Mouse (Mus musculus) lung, postnatal 14 days (tissue): Measurements from ENCODE around the gene Prpf19.

ENCODE experiments used
- DNase-seq: peaks from one replicate; pipeline ENCODE4 v3.0.0; 2021

Gene Prpf19

GRCm38 (mm10) chr19:10940097-10940800, 45.2 kb downstream of the Prpf19 start:
- DNase-seq = peak; percentile 75

GRCm38 (mm10) chr19:10940801-10941457, 45.9 kb downstream of the Prpf19 start:
- DNase-seq = no peak

GRCm38 (mm10) chr19:10943955-10944354, 48.9 kb downstream of the Prpf19 start:
- DNase-seq = no peak

GRCm38 (mm10) chr19:10946506-10946905, 51.5 kb downstream of the Prpf19 start:
- DNase-seq = no peak

GRCm38 (mm10) chr19:10947219-10947618, 52.2 kb downstream of the Prpf19 start:
- no peak for DNase-seq

- no peak for DNase-seq
Observed at GRCm38 (mm10) chr19:10948416-10948815, 53.4 kb downstream of the Prpf19 start.

DNA sequence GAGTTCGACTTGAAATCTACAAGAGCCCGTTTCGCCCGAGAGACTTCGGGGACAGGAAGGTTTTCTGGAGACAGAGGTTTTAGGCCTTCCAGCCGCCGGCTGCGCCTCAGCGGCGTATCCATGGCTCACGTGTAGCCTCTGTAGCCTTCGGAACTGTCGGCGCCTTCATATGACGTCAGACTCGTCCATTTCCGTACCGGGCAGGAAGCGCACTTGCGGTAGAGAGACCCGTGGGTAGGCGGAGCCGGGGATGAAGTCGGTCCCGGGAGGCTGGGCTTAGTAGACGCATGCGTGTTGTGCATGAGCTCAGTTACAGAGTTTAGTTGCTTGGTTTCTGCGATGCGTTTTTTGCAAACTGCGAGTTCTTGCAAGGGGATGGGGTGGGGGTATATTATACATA, 54.1 kb downstream of the Prpf19 start, which contains the start of gene Ccdc86:
Ccdc86 (minus strand) TSS at position 155 of the 400 bp plus-strand sequence.
- DNase-seq = peak; percentile 97

DNA sequence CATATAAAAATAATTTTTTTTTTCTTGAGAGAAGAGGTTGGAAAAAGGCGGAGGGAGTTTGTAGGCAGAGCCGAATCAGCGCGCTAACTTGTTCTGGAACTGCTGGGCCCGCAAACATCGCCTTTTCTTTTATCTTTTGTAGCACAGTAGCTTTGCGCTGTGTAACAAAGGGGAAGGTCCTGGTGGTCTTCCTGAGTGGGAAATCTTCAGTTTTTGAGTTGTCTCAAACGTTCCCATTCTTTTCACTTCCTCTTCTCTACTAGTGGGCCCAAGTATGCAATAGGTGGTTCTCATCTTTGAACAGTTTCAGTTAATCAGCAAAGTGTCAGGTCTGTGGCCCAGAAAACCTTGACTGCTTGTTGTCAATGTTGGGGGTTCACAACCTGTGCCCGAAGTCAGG, 54.5 kb downstream of the Prpf19 start:
- DNase-seq = no peak

DNA sequence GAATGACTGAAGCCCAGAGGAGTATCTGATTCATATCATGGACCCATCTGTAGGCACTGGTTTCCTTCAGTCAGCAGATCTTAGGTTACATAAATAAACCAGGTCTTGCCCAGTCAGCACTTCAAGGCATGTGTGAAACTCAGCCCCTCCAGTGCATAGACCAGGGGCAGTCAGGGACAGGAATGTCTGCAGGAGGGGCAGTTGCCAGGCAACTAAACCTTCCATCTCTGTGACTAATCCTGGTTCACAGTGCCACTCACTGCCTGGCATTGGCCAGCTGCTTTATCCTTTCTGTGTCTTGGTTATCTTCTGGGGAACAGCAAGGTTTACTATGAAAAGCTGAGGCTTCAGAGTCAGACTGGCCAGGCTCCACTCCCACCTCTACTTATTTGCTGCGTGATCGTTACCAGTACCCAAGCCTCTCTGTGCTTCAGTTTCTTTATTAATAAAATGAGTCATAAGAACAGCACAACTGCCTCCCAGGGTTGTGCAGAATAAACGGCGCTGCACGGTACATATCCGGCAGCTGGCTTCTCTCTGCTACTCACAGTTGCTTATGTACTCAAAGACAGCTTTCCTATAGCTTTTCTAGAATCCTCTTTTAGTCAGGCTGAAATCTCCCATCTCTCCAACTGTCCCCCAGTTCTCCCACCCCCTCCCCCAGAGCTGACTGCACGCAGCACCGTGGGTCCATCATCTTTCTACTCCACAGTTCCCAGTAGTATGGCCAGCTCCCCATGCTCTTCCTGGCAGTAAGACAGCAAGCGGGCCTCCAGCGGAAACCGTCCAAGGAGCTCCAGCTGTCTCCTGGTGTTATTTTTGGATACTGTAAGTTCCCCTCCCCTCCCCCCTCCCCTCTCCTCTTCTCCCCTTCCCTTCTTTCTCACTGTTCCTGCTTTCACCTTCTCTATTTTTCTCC, 57.2 kb downstream of the Prpf19 start:
- DNase-seq = no peak
